Mouse (Mus musculus) ES-E14 (cell line): ENCODE results near the gene Hist2h2aa1. TPM values are rescaled to one million over a fixed set of nuclear protein-coding genes. Genes with fewer than 3 reads are reported as not detected.
"Not testable (repeated sequence)": the region's sequence is repeated elsewhere in the genome, so short reads cannot be mapped to it uniquely, and the experiment has no call there.

Source experiments
- DNase-seq: peaks from one replicate; pipeline ENCODE4 v3.0.0-alpha.2; 2013; ENCODE audit warnings: low read depth, low spot score
- H3K27ac ChIP-seq: 2 replicates; pipeline ENCODE4 v1.5.1; 2012; ENCODE audit warnings: low read depth, mild to moderate bottlenecking, low read length, moderate library complexity, mixed read lengths; ENCODE audit not compliant: poor library complexity, insufficient read depth, severe bottlenecking
- H3K36me3 ChIP-seq: 2 replicates; pipeline ENCODE4 v1.6.1; 2012; ENCODE audit warnings: mild to moderate bottlenecking, low read length, moderate library complexity, mixed read lengths; ENCODE audit not compliant: control insufficient read depth, poor library complexity, insufficient read depth, severe bottlenecking
- H3K4me1 ChIP-seq, 2 experiments: fragments of 150-350 bp in 1 of 2; sonication (generic) in 1 of 2; 2 replicates each; pipeline ENCODE4 v1.6.1; 2012; ENCODE audit warnings: low read length in 2 of 2, mild to moderate bottlenecking in 1 of 2, mixed read lengths in 1 of 2; ENCODE audit not compliant: control insufficient read depth in 2 of 2, insufficient read depth in 2 of 2, poor library complexity in 1 of 2
- H3K4me3 ChIP-seq, 2 experiments: fragments of 150-350 bp in 1 of 2; sonication (generic) in 1 of 2; 2 replicates each; pipeline ENCODE4 v1.5.1; 2012; ENCODE audit warnings: low read length in 2 of 2, low read depth in 1 of 2, mild to moderate bottlenecking in 1 of 2, mixed read lengths in 1 of 2; ENCODE audit not compliant: insufficient read depth in 1 of 2, poor library complexity in 1 of 2, severe bottlenecking in 1 of 2
- H3K9ac ChIP-seq: 2 replicates; pipeline ENCODE4 v1.6.1; 2012; ENCODE audit warnings: low read depth, mild to moderate bottlenecking, low read length, mixed read lengths; ENCODE audit not compliant: poor library complexity, insufficient read depth, severe bottlenecking
- H3K9me3 ChIP-seq: fragments of 150-350 bp; sonication (generic); 2 replicates; pipeline ENCODE4 v1.6.1; 2012; ENCODE audit warnings: low read depth, mild to moderate bottlenecking, low read length; ENCODE audit not compliant: control insufficient read depth, insufficient read depth
- CHD2 ChIP-seq: IDR thresholded peaks from 2 replicates; pipeline ENCODE4 v1.6.1; 2014; ENCODE audit warnings: mild to moderate bottlenecking, low read depth, low read length, inconsistent platforms
- HCFC1 ChIP-seq: IDR thresholded peaks from 2 replicates; pipeline ENCODE4 v1.6.1; 2012; ENCODE audit warnings: low read length, inconsistent platforms, borderline replicate concordance; ENCODE audit not compliant: insufficient read depth
- MAFK ChIP-seq: IDR thresholded peaks from 2 replicates; pipeline ENCODE4 v1.6.1; 2014; ENCODE audit warnings: mild to moderate bottlenecking, low read depth, low read length, inconsistent platforms; ENCODE audit not compliant: insufficient read depth
- ZC3H11A ChIP-seq: IDR thresholded peaks from 2 replicates; pipeline ENCODE4 v1.6.1; 2012; ENCODE audit warnings: low read depth, mild to moderate bottlenecking, inconsistent platforms, low read length, borderline replicate concordance
- ZNF384 ChIP-seq: IDR thresholded peaks from 2 replicates; pipeline ENCODE4 v1.6.1; 2012; ENCODE audit warnings: low read depth, low read length, inconsistent platforms
- in situ Hi-C, 2 experiments: fragments of 600-800 bp; cut with MboI; formaldehyde crosslinking; loops; one replicate each; pipeline ENCODE4 v1.15.1; 2025; ENCODE audit warnings: low sequenced_read_pairs in 2 of 2, inconsistent platforms in 1 of 2; ENCODE audit not compliant: unreplicated experiment in 2 of 2
- total RNA-seq: library from RNA; depleted of rRNA; stranded (reverse); fragments of 300-350 nt; gene quantifications from 2 replicates; pipeline ENCODE4 v1.2.3, GENCODE M21; 2012

The Hist2h2aa1 gene
- total RNA-seq, 1 experiment, result 2,311 TPM

DNA sequence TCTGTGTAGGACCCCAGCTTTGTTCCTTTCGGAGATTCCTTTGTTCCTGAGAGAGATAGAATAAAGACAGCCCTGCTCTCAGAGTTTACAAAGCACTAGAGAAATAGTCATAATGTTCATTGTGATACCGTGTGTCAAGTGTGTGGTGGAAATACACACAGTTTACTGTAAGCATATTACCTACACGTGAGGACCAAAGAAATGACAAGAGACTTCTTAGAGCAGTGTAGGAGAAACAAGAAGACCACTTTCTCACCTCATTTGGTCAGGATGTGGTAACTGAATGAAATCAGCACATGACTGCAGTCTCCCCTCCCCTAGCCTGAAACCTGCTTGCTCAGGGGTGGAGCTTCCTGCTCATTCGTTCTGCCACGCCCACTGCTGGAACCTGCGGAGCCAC lies 47.1 kb upstream of the Hist2h2aa1 start:
- DNase-seq, result no peak
- peak overlapping the region; percentile 42 to 75 for H3K4me3 ChIP-seq
- H3K4me1 ChIP-seq, result peaks cover 0 to 4% of the 10 kb centered on the region in 2 experiments; a peak in 1 of 4 replicates
- H3K9ac ChIP-seq, result peak overlapping the region; percentile 71
- no peaks in the 10 kb centered on the region for H3K9me3 ChIP-seq
- no peak for TF ChIP-seq HCFC1
- no peak for TF ChIP-seq CHD2
- no peak for TF ChIP-seq ZC3H11A
- no peak for TF ChIP-seq ZNF384
- TF ChIP-seq MAFK, result no peak
- no peaks in the 10 kb centered on the region for H3K36me3 ChIP-seq
- no peak overlapping the region; the same call in 1 of the 2 replicates for H3K27ac ChIP-seq
- in situ Hi-C loops, result no loop called here

DNA sequence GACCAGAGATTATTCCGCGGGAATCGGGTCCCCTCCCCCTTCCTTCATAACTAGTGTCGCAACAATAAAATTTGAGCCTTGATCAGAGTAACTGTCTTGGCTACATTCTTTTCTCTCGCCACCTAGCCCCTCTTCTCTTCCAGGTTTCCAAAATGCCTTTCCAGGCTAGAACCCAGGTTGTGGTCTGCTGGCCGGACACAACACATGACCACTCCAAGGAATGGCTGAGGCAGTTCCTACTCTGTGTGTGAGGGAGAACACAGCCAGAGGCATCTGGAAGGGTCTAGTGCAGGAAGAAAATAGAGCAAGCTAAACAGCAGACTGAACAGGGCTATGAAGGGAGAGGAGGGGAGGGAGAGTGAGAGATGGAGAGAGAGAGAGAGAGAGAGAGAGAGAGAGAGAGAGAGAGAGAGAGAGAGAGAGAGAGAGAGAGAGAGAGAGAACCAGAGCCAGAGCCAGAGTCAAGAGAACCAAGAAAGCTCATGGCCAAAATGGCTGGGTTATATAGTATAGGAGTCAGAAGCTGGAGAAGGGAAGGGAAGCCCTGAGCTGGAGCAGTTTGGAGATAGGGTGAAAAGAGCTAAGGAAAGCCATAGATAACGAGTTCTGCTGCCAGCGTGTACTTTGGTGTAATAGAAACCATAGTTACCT lies 46.6 kb upstream of the Hist2h2aa1 start:
- H3K4me3 ChIP-seq, H3K27ac ChIP-seq, H3K36me3 ChIP-seq, H3K9me3 ChIP-seq, in situ Hi-C loops, H3K4me1 ChIP-seq, H3K9ac ChIP-seq, DNase-seq: not testable (repeated sequence)

DNA sequence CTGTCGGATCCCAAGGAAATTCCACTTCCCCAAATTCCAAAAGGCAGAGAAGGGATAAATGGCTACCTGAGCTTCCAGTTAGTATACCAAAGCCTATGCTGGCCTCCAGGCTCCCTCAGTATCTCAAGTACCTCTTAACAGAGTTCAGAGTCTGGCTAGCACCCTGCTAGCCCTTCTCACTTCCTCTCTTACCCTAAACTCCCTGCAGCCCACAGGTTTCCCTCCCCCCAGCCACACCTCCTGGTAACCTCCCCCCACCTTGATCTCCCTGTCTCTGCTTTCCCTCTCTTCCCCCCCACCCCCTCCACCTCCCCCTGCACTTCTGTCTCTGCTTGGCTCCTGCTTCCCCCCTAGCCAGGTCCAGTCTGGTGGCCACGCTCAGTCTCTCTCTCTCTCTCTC lies 45.6 kb upstream of the Hist2h2aa1 start:
- DNase-seq, result no peak
- in situ Hi-C loops, result no loop called here
- no peak for TF ChIP-seq ZNF384
- TF ChIP-seq MAFK, result no peak
- no peak for TF ChIP-seq CHD2
- no peak for TF ChIP-seq ZC3H11A
- TF ChIP-seq HCFC1, result no peak

DNA sequence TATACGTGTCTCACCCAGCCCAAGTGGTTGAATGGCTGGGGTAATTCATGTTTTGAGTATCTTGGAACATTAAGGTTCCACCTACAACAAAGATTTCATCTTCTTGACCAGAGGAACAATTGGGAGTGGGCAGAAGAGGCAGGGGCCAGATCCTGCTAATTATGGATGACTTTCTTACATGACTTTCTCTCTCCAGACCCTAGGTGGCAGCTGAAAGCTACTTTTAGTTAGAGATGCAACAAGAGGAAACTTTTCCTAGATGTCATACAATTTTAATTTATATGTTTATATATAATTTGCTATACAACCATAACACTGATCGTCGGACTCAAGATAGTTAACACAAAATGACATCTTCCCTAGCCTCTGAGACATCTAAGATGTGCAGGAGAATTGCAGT lies 37.5 kb upstream of the Hist2h2aa1 start:
- no peak for DNase-seq
- no peaks in the 10 kb centered on the region for H3K9me3 ChIP-seq
- TF ChIP-seq ZC3H11A, result no peak
- no peak overlapping the region for H3K4me3 ChIP-seq
- H3K4me1 ChIP-seq, result peaks cover 0 to 2% of the 10 kb centered on the region in 2 experiments; a peak in 1 of 4 replicates
- no peak overlapping the region for H3K27ac ChIP-seq
- H3K36me3 ChIP-seq, result no peaks in the 10 kb centered on the region
- in situ Hi-C loops, result no loop called here
- H3K9ac ChIP-seq, result no peak overlapping the region

More for the DNA sequence above, 45.6 kb upstream of the Hist2h2aa1 start:
- Histone ChIP-seq H3K36me3 (no peaks in the 10 kb centered on the region), H3K4me1 (peaks cover 0 to 3% of the 10 kb centered on the region in 2 experiments; a peak in 1 of 4 replicates), H3K4me3 (no peak overlapping the region), H3K9me3 (no peaks in the 10 kb centered on the region), H3K27ac (no peak overlapping the region), H3K9ac (no peak overlapping the region)

DNA sequence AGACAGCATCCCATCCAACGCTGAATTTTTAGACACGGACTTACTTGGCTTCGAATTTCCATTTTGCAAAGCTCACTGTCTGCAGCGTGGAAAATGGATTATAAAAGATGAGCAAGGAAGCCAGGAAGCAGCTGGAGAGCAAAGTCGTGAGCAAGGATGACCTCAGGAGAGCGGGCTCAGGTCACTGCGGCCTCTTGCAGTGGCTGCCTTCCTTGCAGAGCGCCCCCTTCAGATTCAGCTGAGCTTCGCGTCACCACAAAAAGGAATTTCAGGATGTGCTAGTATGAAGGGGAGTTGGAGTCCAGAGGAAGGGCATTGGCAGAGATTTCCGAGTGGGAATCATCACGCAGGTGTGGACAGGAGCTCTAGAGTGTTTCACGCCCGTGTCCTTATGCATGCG lies 36.1 kb upstream of the Hist2h2aa1 start:
- in situ Hi-C loops, result no loop called here
- no peak for DNase-seq
- Histone ChIP-seq H3K27ac (no peak overlapping the region), H3K9ac (no peak overlapping the region), H3K4me3 (no peak overlapping the region), H3K4me1 (peaks cover 0 to 2% of the 10 kb centered on the region in 2 experiments; a peak in 1 of 4 replicates), H3K36me3 (no peaks in the 10 kb centered on the region), H3K9me3 (no peaks in the 10 kb centered on the region)
- TF ChIP-seq CHD2 (no peak), ZC3H11A (no peak), MAFK (no peak), ZNF384 (no peak), HCFC1 (no peak)
